Mouse (Mus musculus): ENCODE measurements around the gene Olfr710. TPM values are rescaled to one million over a fixed set of nuclear protein-coding genes. Genes with fewer than 3 reads are reported as not detected.
"Not testable (repeated sequence)": the region's sequence is repeated elsewhere in the genome, so short reads cannot be mapped to it uniquely, and the experiment has no call there.

Gene Olfr710
- not detected in 2 replicates for polyA plus RNA-seq (2015; fragmentation: Nextera tagmentation; extraction: Ambion mirVana)

DNA sequence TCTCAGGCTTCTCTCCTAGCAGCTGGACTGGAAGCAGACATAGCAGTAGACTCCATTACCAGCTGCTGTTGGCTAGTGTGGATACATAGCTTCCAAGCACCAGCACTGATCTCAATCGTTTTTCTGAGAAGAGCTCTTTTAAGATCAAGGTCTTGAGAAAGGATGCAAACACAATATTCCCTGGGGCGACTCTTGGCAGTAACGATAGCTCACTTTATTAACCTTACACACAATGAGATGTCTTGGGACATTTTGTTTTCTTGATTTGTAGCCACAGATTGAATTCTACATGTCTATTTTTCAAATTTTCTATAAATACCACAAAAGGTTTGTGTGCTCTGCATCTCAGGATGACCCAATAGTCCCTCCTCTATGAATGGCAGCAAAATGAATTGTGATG lies at the start of gene Olfr710:
TSS of gene Olfr710 (minus strand) at position 101 of the 400 bp plus-strand sequence.
- Histone ChIP-seq H3K9me3 (no peaks in the 10 kb centered on the region), H3K4me2 (replicated peaks) (no peak within 1 kb of the TSS), H3K27ac (no peak within 1 kb of the TSS), H3K27me3 (no peaks in the 10 kb centered on the region), H3K4me1 (no peaks in the 10 kb centered on the region), H3K36me3 (no peaks in the 10 kb centered on the region), H3K4me3 (no peak within 1 kb of the TSS), H3K9ac (no peak within 1 kb of the TSS)
- 71% methylated on average over 3 of the region's 3 CpGs for WGBS
- ATAC-seq (ENCODE audit: low FRiP score, low read depth): no peak

DNA sequence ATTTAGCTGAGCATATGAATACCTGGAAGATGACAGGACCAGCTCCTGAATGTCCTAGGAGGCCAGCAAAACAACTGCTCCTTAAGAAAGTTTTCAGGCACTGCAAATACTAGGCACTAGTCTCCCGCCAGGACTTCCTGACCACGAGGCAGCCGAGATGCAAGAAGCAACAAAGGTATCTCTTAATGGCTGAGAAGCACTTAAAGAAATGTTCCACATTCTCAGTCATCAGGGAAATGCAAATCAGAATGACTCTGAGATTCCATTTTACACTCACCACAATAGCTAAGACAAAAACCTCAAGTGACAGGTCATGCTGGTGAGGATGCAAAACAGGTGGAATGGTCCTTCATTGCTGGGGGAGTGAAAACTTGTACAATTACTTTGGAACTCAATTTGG lies 37.1 kb upstream of the Olfr710 start:
- ATAC-seq (ENCODE audit: low FRiP score, low read depth): no peak
- WGBS: 88% methylated on average over 3 of the region's 3 CpGs

DNA sequence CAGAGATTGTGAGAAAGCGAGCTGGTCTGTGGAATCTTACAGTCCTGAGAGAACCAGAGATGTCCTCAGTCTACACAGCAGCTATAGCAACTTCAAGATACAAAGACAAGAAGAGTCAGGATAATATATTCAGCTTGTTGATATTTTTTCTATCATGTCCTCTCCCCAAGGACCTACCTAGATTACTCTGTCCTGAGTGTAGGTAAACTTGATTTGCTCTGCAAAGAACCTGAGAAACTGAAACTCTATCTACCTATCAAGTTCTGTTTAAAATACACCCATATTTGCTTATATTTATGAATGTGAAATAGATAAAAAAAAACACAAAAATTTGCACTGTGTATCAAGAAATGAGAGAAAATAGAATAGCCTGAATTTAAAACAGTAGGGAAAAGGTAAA lies 27.2 kb upstream of the Olfr710 start, which contains the start of gene Olfr711:
TSS of gene Olfr711 (minus strand) at position 101 of the 400 bp plus-strand sequence.
- ATAC-seq (ENCODE audit: low FRiP score, low read depth): no peak
- H3K36me3 ChIP-seq: no peaks in the 10 kb centered on the region
- no peak within 1 kb of the TSS for H3K9ac ChIP-seq
- no peaks in the 10 kb centered on the region for H3K9me3 ChIP-seq
- H3K27ac ChIP-seq: no peak within 1 kb of the TSS
- H3K4me2 ChIP-seq (replicated peaks): no peak within 1 kb of the TSS
- no peaks in the 10 kb centered on the region for H3K4me1 ChIP-seq
- H3K27me3 ChIP-seq: no peaks in the 10 kb centered on the region
- H3K4me3 ChIP-seq: no peak within 1 kb of the TSS
- whole genome bisulfite sequencing: 61% methylated on average over 1 of the region's 1 CpGs

More for the DNA sequence above, 37.1 kb upstream of the Olfr710 start:
- H3K27ac ChIP-seq: no peak overlapping the region
- H3K9ac ChIP-seq: no peak overlapping the region
- no peaks in the 10 kb centered on the region for H3K9me3 ChIP-seq
- no peak overlapping the region for H3K4me3 ChIP-seq
- no peaks in the 10 kb centered on the region for H3K27me3 ChIP-seq
- no peaks in the 10 kb centered on the region for H3K4me1 ChIP-seq
- H3K4me2 ChIP-seq (replicated peaks): no peak overlapping the region
- no peaks in the 10 kb centered on the region for H3K36me3 ChIP-seq

DNA sequence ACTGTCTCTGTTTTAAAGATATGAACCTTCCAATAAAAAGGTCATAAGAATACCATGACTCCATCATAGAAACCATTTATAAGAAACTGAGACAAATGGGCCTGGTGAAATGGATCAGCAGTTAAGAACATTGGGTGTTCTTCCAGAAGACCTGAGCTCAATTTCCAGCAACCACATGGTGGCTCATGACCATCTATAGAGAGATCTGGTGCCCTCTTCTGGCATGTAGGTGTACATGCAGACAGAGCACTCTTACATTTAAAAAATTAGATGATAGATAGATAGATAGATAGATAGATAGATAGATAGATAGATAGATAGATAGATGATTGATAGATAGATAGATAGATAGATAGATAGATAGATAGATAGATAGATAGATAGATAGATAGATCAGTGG lies 19.4 kb upstream of the Olfr710 start:
- not testable (repeated sequence) for H3K4me3 ChIP-seq; H3K9me3 ChIP-seq; H3K27me3 ChIP-seq; H3K4me1 ChIP-seq; H3K27ac ChIP-seq; H3K4me2 ChIP-seq (replicated peaks); ATAC-seq (ENCODE audit: low FRiP score, low read depth); H3K36me3 ChIP-seq; H3K9ac ChIP-seq

DNA sequence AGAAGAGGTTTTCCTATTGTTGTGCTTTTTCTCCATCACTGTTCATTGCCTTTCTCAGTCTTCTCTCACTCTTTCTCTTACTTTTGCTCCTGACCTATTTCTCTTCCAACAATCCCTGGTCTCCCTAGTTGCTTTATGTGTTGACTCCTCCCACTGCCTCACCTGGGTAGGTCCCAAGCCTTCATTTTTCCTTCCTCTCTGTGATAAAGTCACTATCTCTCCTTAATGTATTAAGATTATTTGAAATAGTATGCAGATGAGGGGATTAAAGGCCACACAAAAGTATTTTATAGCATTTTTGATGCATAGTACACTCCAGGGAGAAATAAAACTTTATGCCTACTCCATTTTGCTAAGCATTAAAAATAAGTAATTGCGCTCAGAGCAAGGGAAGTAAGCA lies 15.7 kb upstream of the Olfr710 start, which contains the start of gene Olfr6:
TSS of gene Olfr6 (minus strand) at position 101 of the 400 bp plus-strand sequence.
- Histone ChIP-seq H3K36me3 (no peaks in the 10 kb centered on the region), H3K9me3 (no peaks in the 10 kb centered on the region), H3K4me1 (no peaks in the 10 kb centered on the region), H3K4me2 (replicated peaks) (no peak within 1 kb of the TSS), H3K27me3 (no peaks in the 10 kb centered on the region), H3K9ac (no peak within 1 kb of the TSS), H3K27ac (no peak within 1 kb of the TSS), H3K4me3 (no peak within 1 kb of the TSS)
- ATAC-seq (ENCODE audit: low FRiP score, low read depth): no peak
- 84% methylated on average over 1 of the region's 1 CpGs for WGBS

DNA sequence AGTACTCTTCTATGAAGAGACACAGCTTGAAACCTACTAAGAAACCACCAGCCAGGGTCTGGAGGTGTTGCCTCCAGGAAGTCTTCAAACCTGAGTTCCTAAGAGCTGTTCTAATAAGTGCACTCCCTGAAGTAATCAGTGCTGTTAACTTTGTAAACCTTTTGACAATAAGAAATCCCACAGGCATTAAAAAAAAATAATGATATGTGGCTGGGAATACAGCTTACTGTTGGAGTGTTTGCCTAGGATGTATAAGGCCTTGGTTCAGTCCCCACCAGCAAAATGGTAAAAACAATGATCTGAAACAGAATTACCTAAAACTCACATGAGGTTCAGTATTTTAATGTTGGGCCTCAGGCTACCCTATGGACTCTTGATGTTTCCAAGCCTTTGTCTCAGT lies 16.0 kb downstream of the Olfr710 start, which contains the start of gene Olfr709-ps1:
TSS of gene Olfr709-ps1 (minus strand) at position 101 of the 400 bp plus-strand sequence.
- Histone ChIP-seq H3K9ac (no peak within 1 kb of the TSS), H3K27ac (no peak within 1 kb of the TSS), H3K4me1 (no peaks in the 10 kb centered on the region), H3K36me3 (no peaks in the 10 kb centered on the region), H3K4me2 (replicated peaks) (no peak within 1 kb of the TSS), H3K27me3 (no peaks in the 10 kb centered on the region), H3K9me3 (no peaks in the 10 kb centered on the region), H3K4me3 (no peak within 1 kb of the TSS)
- ATAC-seq (ENCODE audit: low FRiP score, low read depth): no peak

- not testable (repeated sequence) for H3K27me3 ChIP-seq; H3K4me3 ChIP-seq; H3K9me3 ChIP-seq; H3K36me3 ChIP-seq; H3K9ac ChIP-seq; H3K4me1 ChIP-seq; ATAC-seq (ENCODE audit: low FRiP score, low read depth); H3K4me2 ChIP-seq (replicated peaks); H3K27ac ChIP-seq
- 87% methylated on average over 7 of the region's 7 CpGs for WGBS
Observed at GRCm38 (mm10) chr7:106920961-106921360, 27.2 kb downstream of the Olfr710 start.

- Histone ChIP-seq H3K36me3 (no peaks in the 10 kb centered on the region), H3K27ac (no peak within 1 kb of the TSS), H3K9ac (no peak within 1 kb of the TSS), H3K9me3 (no peaks in the 10 kb centered on the region), H3K4me3 (no peak within 1 kb of the TSS), H3K4me2 (replicated peaks) (no peak within 1 kb of the TSS), H3K27me3 (no peaks in the 10 kb centered on the region), H3K4me1 (no peaks in the 10 kb centered on the region)
- 71% methylated on average over 2 of the region's 2 CpGs for WGBS
- no peak for ATAC-seq (ENCODE audit: low FRiP score, low read depth)
Observed at GRCm38 (mm10) chr7:106907676-106908075, 40.4 kb downstream of the Olfr710 start, which contains the start of gene Olfr1532-ps1. Olfr1532-ps1 (plus strand) TSS chr7:106908001.

DNA sequence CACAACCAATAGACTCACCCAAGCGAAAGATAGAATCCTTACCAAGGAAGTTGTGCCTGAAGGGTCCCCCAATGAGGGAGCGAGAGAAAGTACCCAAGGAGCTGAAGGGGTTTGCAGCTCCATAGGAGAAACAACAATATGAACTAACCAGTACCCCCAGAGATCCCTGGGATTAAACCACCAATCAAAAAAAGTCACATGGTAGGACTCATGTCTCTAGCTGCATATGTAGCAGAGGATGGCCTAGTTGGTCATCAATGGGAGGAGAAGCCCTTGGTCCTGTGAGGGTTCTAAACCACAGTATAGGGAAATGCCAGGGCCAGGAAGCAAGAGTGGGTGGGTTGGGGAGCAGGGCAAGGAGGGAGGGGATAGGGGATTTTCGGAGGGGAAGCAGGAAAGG lies 47.0 kb downstream of the Olfr710 start, which contains the start of gene Olfr707:
TSS of gene Olfr707 (minus strand) at position 101 of the 400 bp plus-strand sequence.
- ATAC-seq (ENCODE audit: low FRiP score, low read depth); H3K4me3 ChIP-seq; H3K4me2 ChIP-seq (replicated peaks); H3K9ac ChIP-seq; H3K4me1 ChIP-seq; H3K27me3 ChIP-seq; H3K27ac ChIP-seq; H3K36me3 ChIP-seq; H3K9me3 ChIP-seq: not testable (repeated sequence)
- WGBS: 84% methylated on average over 3 of the region's 3 CpGs

Other genes with a start within 250 kb of the Olfr710 start
- gene Olfr695, start 231.9 kb downstream of the Olfr710 start, polyA plus RNA-seq (2015; fragmentation: Nextera tagmentation; extraction: Ambion mirVana): not detected in 2 replicates
- not detected in 2 replicates for gene Olfr697, start 205.9 kb downstream of the Olfr710 start, polyA plus RNA-seq (2015; fragmentation: Nextera tagmentation; extraction: Ambion mirVana)
- gene Olfr698, start 192.9 kb downstream of the Olfr710 start, polyA plus RNA-seq (2015; fragmentation: Nextera tagmentation; extraction: Ambion mirVana): not detected in 2 replicates
- not detected in 2 replicates for gene Olfr699, start 155.1 kb downstream of the Olfr710 start, polyA plus RNA-seq (2015; fragmentation: Nextera tagmentation; extraction: Ambion mirVana)
- gene Olfr700, start 139.5 kb downstream of the Olfr710 start, polyA plus RNA-seq (2015; fragmentation: Nextera tagmentation; extraction: Ambion mirVana): not detected in 2 replicates
- gene Olfr701, start 134.2 kb downstream of the Olfr710 start, polyA plus RNA-seq (2015; fragmentation: Nextera tagmentation; extraction: Ambion mirVana): not detected in 2 replicates
- gene Olfr702, start 114.4 kb downstream of the Olfr710 start, polyA plus RNA-seq (2015; fragmentation: Nextera tagmentation; extraction: Ambion mirVana): not detected in 2 replicates
- gene Olfr703, start 105.0 kb downstream of the Olfr710 start, polyA plus RNA-seq (2015; fragmentation: Nextera tagmentation; extraction: Ambion mirVana): not detected in 2 replicates
- not detected in 2 replicates for gene Olfr704, start 85.1 kb downstream of the Olfr710 start, polyA plus RNA-seq (2015; fragmentation: Nextera tagmentation; extraction: Ambion mirVana)
- gene Olfr705, start 71.4 kb downstream of the Olfr710 start, polyA plus RNA-seq (2015; fragmentation: Nextera tagmentation; extraction: Ambion mirVana): not detected in 2 replicates
- not detected in 2 replicates for gene Olfr706, start 60.1 kb downstream of the Olfr710 start, polyA plus RNA-seq (2015; fragmentation: Nextera tagmentation; extraction: Ambion mirVana)
- gene Olfr707, start 47.1 kb downstream of the Olfr710 start, polyA plus RNA-seq (2015; fragmentation: Nextera tagmentation; extraction: Ambion mirVana): not detected in 2 replicates
- not detected in 2 replicates for gene Olfr1532-ps1, start 40.3 kb downstream of the Olfr710 start, polyA plus RNA-seq (2015; fragmentation: Nextera tagmentation; extraction: Ambion mirVana)
- gene Olfr709-ps1, start 16.1 kb downstream of the Olfr710 start, polyA plus RNA-seq (2015; fragmentation: Nextera tagmentation; extraction: Ambion mirVana): not detected in 2 replicates
- gene Olfr6, start 15.6 kb upstream of the Olfr710 start, polyA plus RNA-seq (2015; fragmentation: Nextera tagmentation; extraction: Ambion mirVana): not detected in 2 replicates
- gene Olfr711, start 27.1 kb upstream of the Olfr710 start, polyA plus RNA-seq (2015; fragmentation: Nextera tagmentation; extraction: Ambion mirVana): not detected in 2 replicates
- not detected in 2 replicates for gene Olfr2, start 57.8 kb upstream of the Olfr710 start, polyA plus RNA-seq (2015; fragmentation: Nextera tagmentation; extraction: Ambion mirVana)
- not detected in 2 replicates for gene Olfr713, start 82.9 kb upstream of the Olfr710 start, polyA plus RNA-seq (2015; fragmentation: Nextera tagmentation; extraction: Ambion mirVana)
- gene Olfr714, start 122.7 kb upstream of the Olfr710 start, polyA plus RNA-seq (2015; fragmentation: Nextera tagmentation; extraction: Ambion mirVana): not detected in 2 replicates
- not detected in 2 replicates for gene Olfr17, start 144.9 kb upstream of the Olfr710 start, polyA plus RNA-seq (2015; fragmentation: Nextera tagmentation; extraction: Ambion mirVana)
- not detected in 2 replicates for gene Olfr715b, start 162.1 kb upstream of the Olfr710 start, polyA plus RNA-seq (2015; fragmentation: Nextera tagmentation; extraction: Ambion mirVana)
- gene Olfr715, start 182.8 kb upstream of the Olfr710 start, polyA plus RNA-seq (2015; fragmentation: Nextera tagmentation; extraction: Ambion mirVana): not detected in 2 replicates
- gene Olfr716, start 190.0 kb upstream of the Olfr710 start, polyA plus RNA-seq (2015; fragmentation: Nextera tagmentation; extraction: Ambion mirVana): not detected in 2 replicates
- not detected in 2 replicates for gene Nlrp14, start 218.7 kb upstream of the Olfr710 start, polyA plus RNA-seq (2015; fragmentation: Nextera tagmentation; extraction: Ambion mirVana)